Mouse (Mus musculus): Measurements from ENCODE around the gene Fnbp1. TPM values are rescaled to one million over a fixed set of nuclear protein-coding genes. Genes with fewer than 3 reads are reported as not detected.

Gene Fnbp1
- total and polyA plus RNA-seq, 2 experiments from 2014 or later, result 22.1 to 30.7 TPM

DNA sequence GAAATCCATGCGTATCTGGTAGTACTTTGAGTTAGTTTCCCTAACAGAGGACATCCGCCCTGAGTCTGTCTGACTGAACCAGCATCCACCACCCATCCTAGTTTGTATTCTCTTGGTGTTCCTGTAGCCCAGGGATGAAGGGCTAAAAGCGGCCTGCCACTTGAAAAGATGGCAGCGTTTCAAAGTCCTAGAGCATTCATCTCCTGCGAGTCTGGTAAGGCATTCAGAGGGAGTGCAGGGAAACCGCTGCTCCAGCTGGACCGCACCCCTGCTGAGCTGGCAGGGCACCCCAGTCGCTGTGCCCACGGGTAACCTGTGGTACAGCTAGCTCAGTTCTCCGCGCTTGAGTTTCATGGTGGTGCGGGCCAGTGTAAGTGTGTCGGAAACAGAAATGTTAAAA is 22.0 kb downstream of the Fnbp1 start:
- Histone ChIP-seq H3K4me2 (ENCODE audit: low read depth, low read length, poor library complexity, severe bottlenecking) (no peak overlapping the region), H3K9ac (replicated peaks; ENCODE audit: low read length, poor library complexity, severe bottlenecking) (no peak overlapping the region), H3K36me3 (ENCODE audit: insufficient read depth, low read length) (no peaks in the 10 kb centered on the region), H3K27ac (ENCODE audit: low read depth, low read length) (0 out of 2 replicates have a peak overlapping the region, but pooled peaks have one; percentile 12), H3K4me3 (ENCODE audit: low read depth, low read length) (no peak overlapping the region), H3K4me1 (ENCODE audit: insufficient read depth, low read length) (no peaks in the 10 kb centered on the region), H3K27me3 (ENCODE audit: insufficient read depth, low read length) (no peaks in the 10 kb centered on the region), H3K9me3 (ENCODE audit: low read length) (no peaks in the 10 kb centered on the region)
- DNase-seq (ENCODE audit: low spot score), result peak; percentile 90
- peak; percentile 44; the same call in 1 of the 2 replicates for ATAC-seq (ENCODE audit: low FRiP score)
- no peak for TF ChIP-seq CTCF (IDR thresholded peaks at IDR 0.05)
- WGBS, result 54% methylated on average over 13 of the region's 13 CpGs

DNA sequence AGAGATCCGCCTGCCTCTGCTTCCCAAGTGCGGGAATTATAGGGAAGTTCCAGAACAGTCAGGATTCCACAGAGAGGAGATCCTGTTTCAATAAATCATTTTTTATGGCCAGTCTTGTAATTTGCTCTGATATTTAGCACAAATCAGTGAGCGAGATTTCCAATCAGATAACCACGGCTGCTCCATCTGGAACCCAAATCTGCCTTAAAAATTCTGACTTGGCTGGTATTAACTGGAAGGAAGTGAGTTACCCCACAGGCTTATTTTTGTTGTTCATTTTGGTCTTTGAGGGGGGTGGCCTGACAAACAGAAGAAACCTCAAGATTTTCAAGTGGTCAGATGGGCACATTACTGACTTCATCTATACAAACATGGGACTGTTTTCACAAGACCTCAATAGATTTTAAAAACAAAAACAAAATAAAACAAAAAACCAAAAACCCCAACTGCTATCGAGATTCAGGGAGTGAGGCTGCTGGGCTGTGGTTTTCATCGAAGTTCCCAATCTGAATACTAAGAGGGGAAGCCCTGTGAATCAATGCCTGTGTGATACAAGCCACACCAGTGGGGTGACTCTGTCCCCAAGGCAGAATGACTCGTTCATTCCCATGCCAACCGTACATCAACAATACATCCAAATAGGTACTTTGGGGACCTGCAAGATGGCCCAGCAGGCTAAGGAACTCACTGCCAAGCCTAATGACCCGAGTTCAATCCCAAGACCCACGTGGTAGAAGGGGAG is 23.0 kb downstream of the Fnbp1 start:
- 83% methylated on average over 10 of the region's 10 CpGs for WGBS
- Histone ChIP-seq H3K27ac (ENCODE audit: low read depth, low read length) (no peak overlapping the region), H3K27me3 (ENCODE audit: insufficient read depth, low read length) (no peaks in the 10 kb centered on the region), H3K9me3 (ENCODE audit: low read length) (no peaks in the 10 kb centered on the region), H3K4me3 (ENCODE audit: low read depth, low read length) (no peak overlapping the region), H3K9ac (replicated peaks; ENCODE audit: low read length, poor library complexity, severe bottlenecking) (no peak overlapping the region), H3K36me3 (ENCODE audit: insufficient read depth, low read length) (no peaks in the 10 kb centered on the region), H3K4me1 (ENCODE audit: insufficient read depth, low read length) (no peaks in the 10 kb centered on the region), H3K4me2 (ENCODE audit: low read depth, low read length, poor library complexity, severe bottlenecking) (no peak overlapping the region)
- TF ChIP-seq CTCF (IDR thresholded peaks at IDR 0.05), result no peak
- peak; percentile 54 for DNase-seq (ENCODE audit: low spot score)
- no peak for ATAC-seq (ENCODE audit: low FRiP score)

DNA sequence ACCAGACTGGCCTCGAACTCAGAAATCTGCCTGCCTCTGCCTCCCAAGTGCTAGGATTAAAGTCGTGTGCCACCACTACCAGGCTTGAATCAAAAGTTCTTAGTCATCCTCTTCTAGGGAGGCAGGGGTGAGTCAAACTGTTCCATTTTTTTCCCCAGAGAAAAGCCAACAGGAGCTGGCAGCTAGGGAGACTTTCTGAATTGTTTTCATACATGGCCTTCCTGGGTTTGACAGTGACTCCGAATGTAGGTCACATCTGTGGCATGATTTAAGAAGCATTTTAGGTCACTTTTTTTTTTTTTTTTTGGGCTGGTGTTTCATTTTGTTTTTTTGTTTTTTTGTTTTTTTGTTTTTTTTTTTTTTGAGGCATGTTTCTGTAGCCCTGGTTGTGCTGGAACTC is 23.6 kb downstream of the Fnbp1 start:
- H3K36me3 ChIP-seq (ENCODE audit: insufficient read depth, low read length), result no peaks in the 10 kb centered on the region
- ATAC-seq (ENCODE audit: low FRiP score), result no peak
- no peak for DNase-seq (ENCODE audit: low spot score)
- no peak overlapping the region for H3K4me3 ChIP-seq (ENCODE audit: low read depth, low read length)
- no peak overlapping the region for H3K4me2 ChIP-seq (ENCODE audit: low read depth, low read length, poor library complexity, severe bottlenecking)
- H3K9me3 ChIP-seq (ENCODE audit: low read length), result no peaks in the 10 kb centered on the region
- H3K27me3 ChIP-seq (ENCODE audit: insufficient read depth, low read length), result no peaks in the 10 kb centered on the region
- WGBS, result 87% methylated on average over 3 of the region's 3 CpGs
- H3K27ac ChIP-seq (ENCODE audit: low read depth, low read length), result no peak overlapping the region
- H3K9ac ChIP-seq (replicated peaks; ENCODE audit: low read length, poor library complexity, severe bottlenecking), result no peak overlapping the region
- TF ChIP-seq CTCF (IDR thresholded peaks at IDR 0.05), result no peak
- H3K4me1 ChIP-seq (ENCODE audit: insufficient read depth, low read length), result no peaks in the 10 kb centered on the region

DNA sequence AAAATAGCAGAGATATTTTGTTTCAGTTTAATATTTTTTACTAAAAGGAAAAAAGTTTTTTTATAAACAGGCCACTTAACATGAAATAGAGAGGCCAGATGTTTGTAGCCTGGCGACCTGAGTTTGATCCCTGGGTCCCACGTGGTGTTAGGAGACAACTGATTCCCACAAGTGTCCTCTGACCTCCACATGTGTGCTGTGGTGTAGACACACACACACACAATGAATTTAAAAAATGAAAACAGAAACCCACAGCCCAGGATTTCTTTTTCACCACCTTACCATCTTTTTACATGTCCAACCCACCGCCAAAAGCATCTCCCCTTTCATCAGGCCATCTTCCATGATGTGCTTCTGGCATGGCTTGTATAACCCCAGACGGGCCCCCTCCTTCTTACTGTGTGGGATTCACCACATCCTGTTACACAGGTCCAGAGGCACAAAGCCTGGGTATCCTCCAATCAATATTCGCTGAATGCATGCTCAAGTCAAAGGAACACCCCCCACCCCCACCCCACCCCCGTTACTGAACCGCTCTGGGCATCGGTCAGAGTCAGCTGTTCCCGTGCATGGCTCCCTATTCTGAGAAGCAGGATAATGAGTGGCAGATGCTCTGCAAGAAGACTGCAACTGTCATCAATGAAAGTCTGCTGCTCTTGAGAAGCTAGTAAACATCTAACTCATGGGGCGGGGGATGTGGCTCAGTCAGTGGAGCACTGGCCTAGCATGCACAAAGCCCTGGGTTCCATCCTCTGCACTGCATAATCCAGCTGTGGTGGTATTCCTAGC is 25.7 kb downstream of the Fnbp1 start:
- H3K27me3 ChIP-seq (ENCODE audit: insufficient read depth, low read length), result no peaks in the 10 kb centered on the region
- no peak overlapping the region for H3K27ac ChIP-seq (ENCODE audit: low read depth, low read length)
- no peak overlapping the region for H3K9ac ChIP-seq (replicated peaks; ENCODE audit: low read length, poor library complexity, severe bottlenecking)
- H3K9me3 ChIP-seq (ENCODE audit: low read length), result no peaks in the 10 kb centered on the region
- no peak overlapping the region for H3K4me2 ChIP-seq (ENCODE audit: low read depth, low read length, poor library complexity, severe bottlenecking)
- no peak for ATAC-seq (ENCODE audit: low FRiP score)
- DNase-seq (ENCODE audit: low spot score), result no peak
- TF ChIP-seq CTCF (IDR thresholded peaks at IDR 0.05), result no peak
- no peaks in the 10 kb centered on the region for H3K4me1 ChIP-seq (ENCODE audit: insufficient read depth, low read length)
- H3K4me3 ChIP-seq (ENCODE audit: low read depth, low read length), result no peak overlapping the region
- H3K36me3 ChIP-seq (ENCODE audit: insufficient read depth, low read length), result no peaks in the 10 kb centered on the region
- WGBS, result 77% methylated on average over 10 of the region's 10 CpGs

DNA sequence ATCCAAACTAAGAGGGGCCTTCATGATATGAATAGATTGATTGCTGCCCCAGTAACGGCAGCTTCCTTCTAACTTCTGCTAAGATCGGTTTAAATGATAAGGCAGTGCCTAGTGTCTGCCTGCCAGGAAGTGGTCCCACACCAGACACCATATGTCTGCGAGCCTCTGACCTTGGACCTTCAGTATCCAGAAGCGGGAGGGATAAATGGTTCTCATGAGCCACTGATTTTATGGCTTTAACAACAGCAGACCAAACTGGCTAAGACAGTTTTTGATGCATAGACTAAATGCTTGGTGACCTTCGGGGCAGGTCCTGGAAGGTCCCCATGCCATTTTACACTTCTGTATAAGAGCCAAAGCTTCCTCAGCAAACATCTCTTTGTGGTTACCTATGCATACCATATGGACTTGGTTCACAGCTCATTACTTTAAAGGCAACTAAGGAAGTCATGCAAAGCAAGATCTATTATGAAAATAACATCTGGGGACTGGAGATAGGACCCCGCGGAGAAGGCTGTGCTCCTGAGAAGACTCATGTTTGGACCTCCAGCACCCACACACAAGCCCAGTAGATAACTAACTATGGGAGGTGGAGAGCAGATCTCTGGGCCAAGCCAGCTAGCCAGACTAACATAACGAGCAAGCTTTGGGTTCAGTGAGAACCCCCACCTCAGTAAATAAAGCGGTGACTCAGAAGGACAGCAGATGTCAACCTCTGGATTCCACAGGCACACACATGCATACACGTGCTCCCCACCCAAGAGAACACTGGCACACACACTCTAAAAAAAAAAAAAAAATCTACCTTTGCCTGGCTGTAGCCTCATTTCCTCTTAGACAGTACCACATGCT is 26.5 kb downstream of the Fnbp1 start:
- Histone ChIP-seq H3K27ac (ENCODE audit: low read depth, low read length) (no peak overlapping the region), H3K9ac (replicated peaks; ENCODE audit: low read length, poor library complexity, severe bottlenecking) (no peak overlapping the region), H3K36me3 (ENCODE audit: insufficient read depth, low read length) (no peaks in the 10 kb centered on the region), H3K9me3 (ENCODE audit: low read length) (no peaks in the 10 kb centered on the region), H3K27me3 (ENCODE audit: insufficient read depth, low read length) (no peaks in the 10 kb centered on the region), H3K4me3 (ENCODE audit: low read depth, low read length) (no peak overlapping the region), H3K4me1 (ENCODE audit: insufficient read depth, low read length) (no peaks in the 10 kb centered on the region), H3K4me2 (ENCODE audit: low read depth, low read length, poor library complexity, severe bottlenecking) (no peak overlapping the region)
- ATAC-seq (ENCODE audit: low FRiP score) (no peak), DNase-seq (ENCODE audit: low spot score) (no peak)
- WGBS, result 89% methylated on average over 10 of the region's 10 CpGs
- TF ChIP-seq CTCF (IDR thresholded peaks at IDR 0.05), result no peak

All from midbrain, postnatal 0 days (tissue).